Mouse (Mus musculus): Measurements from ENCODE around the gene Brms1l.

DNA sequence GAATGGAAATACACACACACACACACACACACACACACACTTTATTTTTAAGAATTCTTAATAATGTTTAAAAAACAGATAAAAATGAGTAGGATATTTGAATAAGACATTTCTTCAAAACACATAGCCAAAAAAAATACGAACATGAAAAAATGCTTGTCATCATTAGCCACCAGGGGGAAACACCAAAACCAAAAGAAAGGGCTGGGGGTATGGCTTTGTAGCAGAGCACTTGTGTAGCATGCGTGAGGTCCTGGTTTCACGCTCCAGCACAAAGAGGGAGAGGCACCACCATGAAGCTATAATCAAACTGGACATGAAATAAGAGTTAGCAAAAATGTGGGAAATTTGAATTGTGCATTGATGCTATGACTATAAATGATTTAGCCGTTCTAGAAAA, 35.0 kb upstream of the Brms1l start:
- TF ChIP-seq CTCF (IDR thresholded peaks at IDR 0.05; ENCODE audit: low read depth, low read length) = no peak
- no peak for TF ChIP-seq POLR2A (IDR thresholded peaks at IDR 0.05; ENCODE audit: borderline replicate concordance, low read depth, low read length)

Data from bone marrow macrophage, adult 2 months (primary cell).